Mouse (Mus musculus): ENCODE results near the gene Chrm1. TPM values are rescaled to one million over a fixed set of nuclear protein-coding genes. Genes with fewer than 3 reads are reported as not detected.
"Not testable (repeated sequence)": the region's sequence is repeated elsewhere in the genome, so short reads cannot be mapped to it uniquely, and the experiment has no call there.

Gene Chrm1
- polyA plus RNA-seq, 2 experiments: 0.56 to 0.62 TPM

- no peak for TF ChIP-seq POLR2A (IDR thresholded peaks at IDR 0.05; ENCODE audit: borderline replicate concordance, extremely low read depth, insufficient read depth, insufficient read length)
- peaks cover 16% of the 10 kb centered on the region for H3K4me1 ChIP-seq (ENCODE audit: control insufficient read depth, insufficient read depth, low read length)
- WGBS: 50% methylated on average over 4 of the region's 4 CpGs
- H3K4me2 ChIP-seq (replicated peaks; ENCODE audit: low read depth, low read length, severe bottlenecking): peak overlapping the region; percentile 86
- peaks cover 33% of the 10 kb centered on the region for H3K36me3 ChIP-seq (ENCODE audit: control insufficient read depth, insufficient read depth, low read length)
- ATAC-seq (ENCODE audit: low FRiP score, low read depth) (no peak), DNase-seq (ENCODE audit: low spot score) (no peak)
- peak overlapping the region; percentile 78 for H3K4me3 ChIP-seq (replicated peaks; ENCODE audit: low read length)
- H3K27me3 ChIP-seq (ENCODE audit: control insufficient read depth, insufficient read depth, low read length): no peaks in the 10 kb centered on the region
- no peaks in the 10 kb centered on the region for H3K9me3 ChIP-seq (ENCODE audit: control insufficient read depth, low read length)
- no peak overlapping the region for H3K27ac ChIP-seq (replicated peaks; ENCODE audit: low read depth, low read length)
- H3K9ac ChIP-seq (ENCODE audit: low read depth, low read length, severe bottlenecking): peak overlapping the region; percentile 96
Measured at GRCm38 (mm10) chr19:8725081-8725613, 61.6 kb downstream of the Chrm1 start.

- Histone ChIP-seq H3K4me1 (ENCODE audit: control insufficient read depth, insufficient read depth, low read length) (peaks cover 16% of the 10 kb centered on the region), H3K27me3 (ENCODE audit: control insufficient read depth, insufficient read depth, low read length) (no peaks in the 10 kb centered on the region), H3K9ac (ENCODE audit: low read depth, low read length, severe bottlenecking) (no peak overlapping the region), H3K27ac (replicated peaks; ENCODE audit: low read depth, low read length) (no peak overlapping the region), H3K9me3 (ENCODE audit: control insufficient read depth, low read length) (no peaks in the 10 kb centered on the region), H3K36me3 (ENCODE audit: control insufficient read depth, insufficient read depth, low read length) (peaks cover 33% of the 10 kb centered on the region), H3K4me2 (replicated peaks; ENCODE audit: low read depth, low read length, severe bottlenecking) (no peak overlapping the region), H3K4me3 (replicated peaks; ENCODE audit: low read length) (no peak overlapping the region)
- TF ChIP-seq POLR2A (IDR thresholded peaks at IDR 0.05; ENCODE audit: borderline replicate concordance, extremely low read depth, insufficient read depth, insufficient read length): no peak
- no peak for ATAC-seq (ENCODE audit: low FRiP score, low read depth)
- no peak for DNase-seq (ENCODE audit: low spot score)
- 22% methylated on average over 3 of the region's 3 CpGs for WGBS
Measured at GRCm38 (mm10) chr19:8726609-8727390, 63.2 kb downstream of the Chrm1 start.

- no peak for TF ChIP-seq POLR2A (IDR thresholded peaks at IDR 0.05; ENCODE audit: borderline replicate concordance, extremely low read depth, insufficient read depth, insufficient read length)
- DNase-seq (ENCODE audit: low spot score) (no peak), ATAC-seq (ENCODE audit: low FRiP score, low read depth) (no peak)
- Histone ChIP-seq H3K4me1 (ENCODE audit: control insufficient read depth, insufficient read depth, low read length) (peaks cover 11% of the 10 kb centered on the region), H3K4me2 (replicated peaks; ENCODE audit: low read depth, low read length, severe bottlenecking) (no peak overlapping the region), H3K4me3 (replicated peaks; ENCODE audit: low read length) (no peak overlapping the region), H3K27ac (replicated peaks; ENCODE audit: low read depth, low read length) (no peak overlapping the region), H3K9ac (ENCODE audit: low read depth, low read length, severe bottlenecking) (no peak overlapping the region), H3K27me3 (ENCODE audit: control insufficient read depth, insufficient read depth, low read length) (no peaks in the 10 kb centered on the region), H3K36me3 (ENCODE audit: control insufficient read depth, insufficient read depth, low read length) (peaks cover 33% of the 10 kb centered on the region), H3K9me3 (ENCODE audit: control insufficient read depth, low read length) (no peaks in the 10 kb centered on the region)
- 25% methylated on average over 5 of the region's 5 CpGs for WGBS
Measured at GRCm38 (mm10) chr19:8727495-8728114, 64.0 kb downstream of the Chrm1 start.

- peaks cover 11% of the 10 kb centered on the region for H3K4me1 ChIP-seq (ENCODE audit: control insufficient read depth, insufficient read depth, low read length)
- H3K36me3 ChIP-seq (ENCODE audit: control insufficient read depth, insufficient read depth, low read length): peaks cover 33% of the 10 kb centered on the region
- 52% methylated on average over 3 of the region's 3 CpGs for WGBS
Measured at GRCm38 (mm10) chr19:8728335-8729099, 64.9 kb downstream of the Chrm1 start.

More at GRCm38 (mm10) chr19:8728335-8729099, 64.9 kb downstream of the Chrm1 start:
- not testable (repeated sequence) for ATAC-seq (ENCODE audit: low FRiP score, low read depth); H3K27ac ChIP-seq (replicated peaks; ENCODE audit: low read depth, low read length); H3K4me2 ChIP-seq (replicated peaks; ENCODE audit: low read depth, low read length, severe bottlenecking); H3K9ac ChIP-seq (ENCODE audit: low read depth, low read length, severe bottlenecking); DNase-seq (ENCODE audit: low spot score); H3K27me3 ChIP-seq (ENCODE audit: control insufficient read depth, insufficient read depth, low read length); H3K9me3 ChIP-seq (ENCODE audit: control insufficient read depth, low read length); H3K4me3 ChIP-seq (replicated peaks; ENCODE audit: low read length)

Other genes starting within 250 kb of the Chrm1 start
- gene Slc22a8, start 72.5 kb upstream of the Chrm1 start, polyA plus RNA-seq (2012; rRNA removed): 0.03 TPM in 1 of 2 replicates, not detected in the other
- gene Slc22a8, start 72.5 kb upstream of the Chrm1 start, polyA plus RNA-seq (2014; fragmentation: Nextera tagmentation; extraction: Ambion mirVana): not detected in 2 replicates
- gene Slc22a6, start 45.8 kb upstream of the Chrm1 start, polyA plus RNA-seq (2012; rRNA removed): 0.03 and 0.15 TPM in 2 replicates
- not detected in 2 replicates for gene Slc22a6, start 45.8 kb upstream of the Chrm1 start, polyA plus RNA-seq (2014; fragmentation: Nextera tagmentation; extraction: Ambion mirVana)
- gene Slc3a2, start 59.6 kb downstream of the Chrm1 start, polyA plus RNA-seq (2012; rRNA removed): 111 and 123 TPM in 2 replicates
- 101 and 109 TPM in 2 replicates for gene Slc3a2, start 59.6 kb downstream of the Chrm1 start, polyA plus RNA-seq (2014; fragmentation: Nextera tagmentation; extraction: Ambion mirVana)
- gene Wdr74, start 72.0 kb downstream of the Chrm1 start, polyA plus RNA-seq (2012; rRNA removed): 66.4 and 66.6 TPM in 2 replicates
- 85.5 and 87.2 TPM in 2 replicates for gene Wdr74, start 72.0 kb downstream of the Chrm1 start, polyA plus RNA-seq (2014; fragmentation: Nextera tagmentation; extraction: Ambion mirVana)
- 1.6 and 3.2 TPM in 2 replicates for gene 1700092M07Rik, start 76.9 kb downstream of the Chrm1 start, polyA plus RNA-seq (2012; rRNA removed)
- gene 1700092M07Rik, start 76.9 kb downstream of the Chrm1 start, polyA plus RNA-seq (2014; fragmentation: Nextera tagmentation; extraction: Ambion mirVana): 1.6 and 2.1 TPM in 2 replicates
- 188 and 197 TPM in 2 replicates for gene Stx5a, start 77.6 kb downstream of the Chrm1 start, polyA plus RNA-seq (2012; rRNA removed)
- gene Stx5a, start 77.6 kb downstream of the Chrm1 start, polyA plus RNA-seq (2014; fragmentation: Nextera tagmentation; extraction: Ambion mirVana): 161 and 174 TPM in 2 replicates
- gene Nxf1, start 93.3 kb downstream of the Chrm1 start, polyA plus RNA-seq (2012; rRNA removed): 263 and 265 TPM in 2 replicates
- gene Nxf1, start 93.3 kb downstream of the Chrm1 start, polyA plus RNA-seq (2014; fragmentation: Nextera tagmentation; extraction: Ambion mirVana): 168 and 187 TPM in 2 replicates
- gene Tmem223, start 107.2 kb downstream of the Chrm1 start, polyA plus RNA-seq (2012; rRNA removed): 192 and 275 TPM in 2 replicates
- gene Tmem223, start 107.2 kb downstream of the Chrm1 start, polyA plus RNA-seq (2014; fragmentation: Nextera tagmentation; extraction: Ambion mirVana): 177 and 220 TPM in 2 replicates
- gene Tmem179b, start 110.7 kb downstream of the Chrm1 start, polyA plus RNA-seq (2012; rRNA removed): 63.5 and 97.1 TPM in 2 replicates
- gene Tmem179b, start 110.7 kb downstream of the Chrm1 start, polyA plus RNA-seq (2014; fragmentation: Nextera tagmentation; extraction: Ambion mirVana): 83.6 and 84.2 TPM in 2 replicates
- gene Taf6l, start 122.6 kb downstream of the Chrm1 start, polyA plus RNA-seq (2012; rRNA removed): 22.4 and 29.1 TPM in 2 replicates
- gene Taf6l, start 122.6 kb downstream of the Chrm1 start, polyA plus RNA-seq (2014; fragmentation: Nextera tagmentation; extraction: Ambion mirVana): 21.3 and 21.8 TPM in 2 replicates
- 135 and 140 TPM in 2 replicates for gene Polr2g, start 134.8 kb downstream of the Chrm1 start, polyA plus RNA-seq (2012; rRNA removed)
- 153 and 165 TPM in 2 replicates for gene Polr2g, start 134.8 kb downstream of the Chrm1 start, polyA plus RNA-seq (2014; fragmentation: Nextera tagmentation; extraction: Ambion mirVana)
- 3.5 and 3.9 TPM in 2 replicates for gene Zbtb3, start 138.8 kb downstream of the Chrm1 start, polyA plus RNA-seq (2012; rRNA removed)
- gene Zbtb3, start 138.8 kb downstream of the Chrm1 start, polyA plus RNA-seq (2014; fragmentation: Nextera tagmentation; extraction: Ambion mirVana): 5.3 and 5.6 TPM in 2 replicates
- gene Ttc9c, start 155.5 kb downstream of the Chrm1 start, polyA plus RNA-seq (2012; rRNA removed): 48.3 and 54.3 TPM in 2 replicates
- gene Ttc9c, start 155.5 kb downstream of the Chrm1 start, polyA plus RNA-seq (2014; fragmentation: Nextera tagmentation; extraction: Ambion mirVana): 41.8 and 48.5 TPM in 2 replicates
- gene Hnrnpul2, start 156.2 kb downstream of the Chrm1 start, polyA plus RNA-seq (2012; rRNA removed): 59.4 and 88.6 TPM in 2 replicates
- gene Hnrnpul2, start 156.2 kb downstream of the Chrm1 start, polyA plus RNA-seq (2014; fragmentation: Nextera tagmentation; extraction: Ambion mirVana): 9.5 and 9.6 TPM in 2 replicates
- 0.51 and 3.0 TPM in 2 replicates for gene AC129217.1, start 166.0 kb downstream of the Chrm1 start, polyA plus RNA-seq (2012; rRNA removed)
- gene AC129217.1, start 166.0 kb downstream of the Chrm1 start, polyA plus RNA-seq (2014; fragmentation: Nextera tagmentation; extraction: Ambion mirVana): not detected in 2 replicates
- 48.2 and 63.5 TPM in 2 replicates for gene Bscl2, start 173.7 kb downstream of the Chrm1 start, polyA plus RNA-seq (2012; rRNA removed)
- gene Bscl2, start 173.7 kb downstream of the Chrm1 start, polyA plus RNA-seq (2014; fragmentation: Nextera tagmentation; extraction: Ambion mirVana): 50.2 and 51.3 TPM in 2 replicates
- 2.2 and 2.5 TPM in 2 replicates for gene Gng3, start 175.4 kb downstream of the Chrm1 start, polyA plus RNA-seq (2012; rRNA removed)
- gene Gng3, start 175.4 kb downstream of the Chrm1 start, polyA plus RNA-seq (2014; fragmentation: Nextera tagmentation; extraction: Ambion mirVana): 4.2 and 5.0 TPM in 2 replicates
- 1.9 and 2.1 TPM in 2 replicates for gene Lrrn4cl, start 187.0 kb downstream of the Chrm1 start, polyA plus RNA-seq (2012; rRNA removed)
- 0.70 and 1.6 TPM in 2 replicates for gene Lrrn4cl, start 187.0 kb downstream of the Chrm1 start, polyA plus RNA-seq (2014; fragmentation: Nextera tagmentation; extraction: Ambion mirVana)
- 84.2 and 127 TPM in 2 replicates for gene Ubxn1, start 207.7 kb downstream of the Chrm1 start, polyA plus RNA-seq (2012; rRNA removed)
- 154 and 166 TPM in 2 replicates for gene Ubxn1, start 207.7 kb downstream of the Chrm1 start, polyA plus RNA-seq (2014; fragmentation: Nextera tagmentation; extraction: Ambion mirVana)
- gene Uqcc3, start 217.1 kb downstream of the Chrm1 start, polyA plus RNA-seq (2012; rRNA removed): 33.9 and 51.3 TPM in 2 replicates
- 65.9 and 70.1 TPM in 2 replicates for gene Uqcc3, start 217.1 kb downstream of the Chrm1 start, polyA plus RNA-seq (2014; fragmentation: Nextera tagmentation; extraction: Ambion mirVana)
- 6.0 and 6.1 TPM in 2 replicates for gene Lbhd1, start 219.9 kb downstream of the Chrm1 start, polyA plus RNA-seq (2012; rRNA removed)
- gene Lbhd1, start 219.9 kb downstream of the Chrm1 start, polyA plus RNA-seq (2014; fragmentation: Nextera tagmentation; extraction: Ambion mirVana): 59.6 and 70.0 TPM in 2 replicates
- gene Gm49403, start 220.1 kb downstream of the Chrm1 start, polyA plus RNA-seq (2012; rRNA removed): not detected in 2 replicates
- not detected in 2 replicates for gene Gm49403, start 220.1 kb downstream of the Chrm1 start, polyA plus RNA-seq (2014; fragmentation: Nextera tagmentation; extraction: Ambion mirVana)
- gene 1810009A15Rik, start 225.1 kb downstream of the Chrm1 start, polyA plus RNA-seq (2012; rRNA removed): 50.1 and 92.1 TPM in 2 replicates
- 80.2 and 87.6 TPM in 2 replicates for gene 1810009A15Rik, start 225.1 kb downstream of the Chrm1 start, polyA plus RNA-seq (2014; fragmentation: Nextera tagmentation; extraction: Ambion mirVana)
- gene Gm49416, start 225.1 kb downstream of the Chrm1 start, polyA plus RNA-seq (2012; rRNA removed): 0.38 TPM in 1 of 2 replicates, not detected in the other
- 0.50 TPM in 1 of 2 replicates, not detected in the other for gene Gm49416, start 225.1 kb downstream of the Chrm1 start, polyA plus RNA-seq (2014; fragmentation: Nextera tagmentation; extraction: Ambion mirVana)
- 34.5 and 46.5 TPM in 2 replicates for gene Ints5, start 229.2 kb downstream of the Chrm1 start, polyA plus RNA-seq (2012; rRNA removed)
- 33.4 and 36.6 TPM in 2 replicates for gene Ints5, start 229.2 kb downstream of the Chrm1 start, polyA plus RNA-seq (2014; fragmentation: Nextera tagmentation; extraction: Ambion mirVana)
- gene Ganab, start 234.3 kb downstream of the Chrm1 start, polyA plus RNA-seq (2012; rRNA removed): 212 and 265 TPM in 2 replicates
- 91.7 and 99.6 TPM in 2 replicates for gene Ganab, start 234.3 kb downstream of the Chrm1 start, polyA plus RNA-seq (2014; fragmentation: Nextera tagmentation; extraction: Ambion mirVana)